ENCODE assay signal across 8 mouse cellular contexts in genomic region chr9:62243991-62244611, GRCm38 (mm10). TPM values are rescaled to one million over a fixed set of nuclear protein-coding genes. Genes with fewer than 3 reads are reported as not detected.
DNase-seq lines count a peak whose midpoint lies in the region; ATAC-seq and TF ChIP-seq lines count a peak whose summit lies in the region.

No protein-coding gene starts in this region.

- peak overlapping the region; percentile 78; the same call in 1 of the 2 replicates for H3K27ac ChIP-seq in gastrocnemius, adult 2 months
- peak overlapping the region; percentile 58 for H3K27ac ChIP-seq in hindbrain, postnatal 0 days
- peak overlapping the region; percentile 72 for H3K27ac ChIP-seq in midbrain, embryonic 10.5 days (replicated peaks)
- no peak overlapping the region for H3K27ac ChIP-seq in small intestine, adult 2 months (ENCODE audit: insufficient read depth, low read depth, low read length)

- intact Hi-C loops in gastrocnemius, adult 2 months (cut with DNase I): loop anchor here (1.0 to 5.0 kb wide), 3 partner anchors 122 to 279 kb away; partner anchors contain the start of gene Glce
- intact Hi-C loops in left cerebral cortex, postnatal 36 days (cut with DNase I): loop anchor here (2.0 to 5.0 kb wide), 3 partner anchors 122 to 297 kb away; partner anchors contain the start of genes Glce and Kif23

- TF ChIP-seq CTCF in gastrocnemius, adult 2 months (IDR thresholded peaks at IDR 0.05): peak; percentile 88
- peak; percentile 96 for TF ChIP-seq CTCF in hindbrain, postnatal 0 days (IDR thresholded peaks at IDR 0.05; ENCODE audit: low read depth)
- TF ChIP-seq CTCF in small intestine, adult 2 months (IDR thresholded peaks at IDR 0.05; ENCODE audit: extremely low read depth, insufficient read length, insufficient replicate concordance, low read depth, low read length): peak; percentile 85; the same call in 1 of the 2 replicates

- no peaks in the 10 kb centered on the region for H3K9me3 ChIP-seq in hindbrain, postnatal 0 days (ENCODE audit: low read length)
- no peaks in the 10 kb centered on the region for H3K9me3 ChIP-seq in midbrain, embryonic 10.5 days (replicated peaks)

- H3K27me3 ChIP-seq in hindbrain, postnatal 0 days (ENCODE audit: insufficient read depth, low read length): no peaks in the 10 kb centered on the region
- H3K27me3 ChIP-seq in midbrain, embryonic 10.5 days (ENCODE audit: low read depth, poor library complexity, severe bottlenecking): peaks cover 21% of the 10 kb centered on the region
- no peaks in the 10 kb centered on the region for H3K27me3 ChIP-seq in small intestine, adult 2 months (ENCODE audit: control insufficient read depth, insufficient read depth, low read length)

- ATAC-seq in CD4-positive, CD25-positive, alpha-beta regulatory T cell, adult 4 months: no peak
- peak; percentile 72 for ATAC-seq in hindbrain, postnatal 0 days

- peak; percentile 79 for DNase-seq in CD4-positive, CD25-positive, alpha-beta regulatory T cell, adult 2 months (ENCODE audit: low read depth, low spot score)
- DNase-seq in cerebellum, postnatal 10 days: peak; percentile 95 to 97
- peak; percentile 81 for DNase-seq in gastrocnemius, adult 2 months
- peak; percentile 95 for DNase-seq in hindbrain, postnatal 0 days (ENCODE audit: low spot score)
- DNase-seq in left cerebral cortex, postnatal 36 days (ENCODE audit: low spot score in 2 of 2): peak; percentile 64 to 76
- DNase-seq in midbrain, embryonic 10.5 days (ENCODE audit: low spot score): peak; percentile 85

- no peak overlapping the region; the same call in 1 of the 2 replicates for H3K4me3 ChIP-seq in gastrocnemius, adult 2 months
- H3K4me3 ChIP-seq in hindbrain, postnatal 0 days (ENCODE audit: low read length): peak overlapping the region; percentile 14; the same call in 1 of the 2 replicates
- H3K4me3 ChIP-seq in midbrain, embryonic 10.5 days: peak overlapping the region; percentile 36; the same call in 1 of the 2 replicates
- H3K4me3 ChIP-seq in small intestine, adult 2 months (ENCODE audit: low read depth, low read length): peak overlapping the region; percentile 1; the same call in 1 of the 2 replicates

- WGBS in hindbrain, postnatal 0 days: 16% methylated on average over 19 of the region's 19 CpGs
- 24% methylated on average over 19 of the region's 19 CpGs for WGBS in midbrain, embryonic 10.5 days
- WGBS in small intestine, adult 2 months: 38% methylated on average over 19 of the region's 19 CpGs

- H3K9ac ChIP-seq in hindbrain, postnatal 0 days (replicated peaks; ENCODE audit: low read length): no peak overlapping the region

- 0 out of 2 replicates have a peak, but pooled peaks cover 5% of the 10 kb centered on the region for H3K4me1 ChIP-seq in hindbrain, postnatal 0 days (ENCODE audit: insufficient read depth, low read length)
- peaks cover 7% of the 10 kb centered on the region for H3K4me1 ChIP-seq in midbrain, embryonic 10.5 days
- H3K4me1 ChIP-seq in small intestine, adult 2 months (ENCODE audit: control insufficient read depth, insufficient read depth, insufficient read length, low read length): 0 out of 2 replicates have a peak, but pooled peaks cover 6% of the 10 kb centered on the region

- peak overlapping the region; percentile 46 for H3K4me2 ChIP-seq in hindbrain, postnatal 0 days (ENCODE audit: low read depth, low read length)

- no peak for TF ChIP-seq POLR2A in small intestine, adult 2 months (IDR thresholded peaks at IDR 0.05; ENCODE audit: low read depth, low read length)

- H3K36me3 ChIP-seq in hindbrain, postnatal 0 days (ENCODE audit: insufficient read depth, low read length): no peaks in the 10 kb centered on the region
- H3K36me3 ChIP-seq in midbrain, embryonic 10.5 days: no peaks in the 10 kb centered on the region
- H3K36me3 ChIP-seq in small intestine, adult 2 months (ENCODE audit: control insufficient read depth, insufficient read depth, low read length): no peaks in the 10 kb centered on the region

RNA-seq across cellular contexts. Expression of gene Spesp1, which starts 37.9 kb away (rescaled TPM):
- not detected for polyA plus RNA-seq in CD4-positive, CD25-positive, alpha-beta regulatory T cell, adult 4 months (2017; shearing (Covaris generic))
- not detected for total RNA-seq in gastrocnemius, adult 2 months (2021)
- not detected in 2 replicates for total RNA-seq in hindbrain, postnatal 0 days (2014; rRNA removed)
- not detected in 2 replicates for polyA plus RNA-seq in hindbrain, postnatal 0 days (2015; fragmentation: Nextera tagmentation; extraction: Ambion mirVana)
- under 1 TPM in 1 of 2 experiments, not detected in 1; 0.16 TPM for total RNA-seq in left cerebral cortex, postnatal 36 days (2021)
- polyA plus RNA-seq in midbrain, embryonic 10.5 days (2016; fragmentation: Nextera tagmentation; extraction: Ambion mirVana): not detected in 2 replicates
- polyA plus RNA-seq in small intestine, adult 2 months (2012; rRNA removed): not detected in 2 replicates
